Mouse (Mus musculus) cortical plate, adult 2 months (tissue): Measurements from ENCODE around the gene Serpina3k. TPM values are rescaled to one million over a fixed set of nuclear protein-coding genes. Genes with fewer than 3 reads are reported as not detected.
"Not testable (repeated sequence)": the region's sequence is repeated elsewhere in the genome, so short reads cannot be mapped to it uniquely, and the experiment has no call there.

Source experiments
- H3K27ac ChIP-seq: fragments of 200-500 bp; 2 replicates; pipeline ENCODE4 v1.5.1; 2012; ENCODE audit warnings: low read length, control low read depth, inconsistent platforms; ENCODE audit not compliant: insufficient read depth
- H3K4me1 ChIP-seq: fragments of 200-500 bp; 2 replicates; pipeline ENCODE4 v1.6.1; 2011; ENCODE audit warnings: low read length; ENCODE audit not compliant: control insufficient read depth, insufficient read depth
- H3K4me3 ChIP-seq: fragments of 200-500 bp; 2 replicates; pipeline ENCODE4 v1.5.1; 2011; ENCODE audit warnings: mild to moderate bottlenecking, low read length, control low read depth; ENCODE audit not compliant: insufficient read depth
- CTCF ChIP-seq: fragments of 200-500 bp; IDR thresholded peaks from 2 replicates; pipeline ENCODE4 v1.5.1; 2011; ENCODE audit warnings: mild to moderate bottlenecking, control low read depth, low read length; ENCODE audit not compliant: insufficient read depth; ENCODE audit errors: extremely low read depth
- POLR2A ChIP-seq: fragments of 200-500 bp; IDR thresholded peaks from 2 replicates; pipeline ENCODE4 v1.6.1; 2011; ENCODE audit warnings: mild to moderate bottlenecking, low read length, control low read depth; ENCODE audit not compliant: insufficient read depth; ENCODE audit errors: extremely low read depth
- polyA plus RNA-seq: library from polyadenylated mRNA; depleted of rRNA; stranded (reverse); fragments of >200 nt; gene quantifications from 2 replicates; pipeline ENCODE4 v1.2.3, GENCODE M21; 2012

Serpina3k gene
- polyA plus RNA-seq, 1 experiment, result not detected

- TF ChIP-seq CTCF, result no peak
- TF ChIP-seq POLR2A, result no peak
- H3K4me1 ChIP-seq, result no peaks in the 10 kb centered on the region
- H3K4me3 ChIP-seq, result no peak overlapping the region
- no peak overlapping the region for H3K27ac ChIP-seq
Observed at GRCm38 (mm10) chr12:104345707-104346106, 7.4 kb downstream of the Serpina3k start.

GRCm38 (mm10) chr12:104347091-104347490 lies 8.8 kb downstream of the Serpina3k start:
- Histone ChIP-seq H3K4me1 (no peaks in the 10 kb centered on the region), H3K4me3 (no peak overlapping the region), H3K27ac (no peak overlapping the region)
- no peak for TF ChIP-seq POLR2A
- no peak for TF ChIP-seq CTCF

DNA sequence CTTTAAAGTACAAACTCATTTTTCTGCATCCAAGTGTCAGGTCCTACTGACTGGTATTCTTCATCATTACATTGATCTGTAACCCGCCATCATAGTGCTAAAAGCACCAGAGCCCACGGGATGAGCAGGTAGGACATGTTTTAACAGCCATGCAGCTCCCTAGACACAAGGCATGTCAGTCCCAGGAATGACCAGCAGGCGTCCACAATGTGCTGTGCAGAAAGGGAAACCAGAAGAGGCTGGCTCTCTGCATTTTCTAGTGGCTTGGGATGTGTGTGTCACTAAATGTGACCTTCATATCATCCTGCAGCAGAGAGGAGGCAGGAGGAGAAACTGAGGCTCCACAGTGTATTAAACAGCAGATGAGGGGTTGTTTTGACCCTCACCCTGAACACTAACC lies 13.5 kb downstream of the Serpina3k start:
- not testable (repeated sequence) for H3K27ac ChIP-seq, H3K4me3 ChIP-seq, H3K4me1 ChIP-seq
- TF ChIP-seq CTCF, result peak; percentile 47

GRCm38 (mm10) chr12:104356006-104356405 lies 17.7 kb downstream of the Serpina3k start:
- TF ChIP-seq CTCF (no peak), POLR2A (no peak)
- Histone ChIP-seq H3K4me1 (no peaks in the 10 kb centered on the region), H3K27ac (no peak overlapping the region), H3K4me3 (no peak overlapping the region)

DNA sequence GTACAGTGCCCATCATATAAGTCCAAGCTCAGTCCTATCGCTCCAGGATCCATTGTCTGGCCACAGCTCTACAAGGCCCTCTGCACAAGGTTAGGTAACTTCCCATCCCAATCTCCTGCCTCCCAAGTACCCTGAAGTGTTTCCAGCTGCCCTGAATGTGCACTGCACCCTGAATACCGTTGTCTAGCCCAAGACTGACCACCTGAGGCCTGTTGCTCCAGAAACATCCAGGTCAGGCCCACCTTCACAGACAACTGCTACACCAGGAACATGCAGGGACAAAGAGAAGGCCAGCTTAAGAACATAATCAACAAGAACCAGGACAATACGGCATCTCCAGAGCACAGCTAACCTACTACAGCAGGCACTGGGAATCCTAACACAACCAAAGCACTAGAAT lies 31.7 kb downstream of the Serpina3k start:
- TF ChIP-seq CTCF (no peak), POLR2A (no peak)
- H3K4me3 ChIP-seq, result no peak overlapping the region
- no peak overlapping the region for H3K27ac ChIP-seq
- no peaks in the 10 kb centered on the region for H3K4me1 ChIP-seq

- not testable (repeated sequence) for H3K4me1 ChIP-seq, H3K4me3 ChIP-seq, H3K27ac ChIP-seq
Observed at GRCm38 (mm10) chr12:104377179-104377578, 38.9 kb downstream of the Serpina3k start.

GRCm38 (mm10) chr12:104378351-104378750 lies 40.1 kb downstream of the Serpina3k start:
- not testable (repeated sequence) for H3K4me3 ChIP-seq, H3K27ac ChIP-seq, H3K4me1 ChIP-seq

DNA sequence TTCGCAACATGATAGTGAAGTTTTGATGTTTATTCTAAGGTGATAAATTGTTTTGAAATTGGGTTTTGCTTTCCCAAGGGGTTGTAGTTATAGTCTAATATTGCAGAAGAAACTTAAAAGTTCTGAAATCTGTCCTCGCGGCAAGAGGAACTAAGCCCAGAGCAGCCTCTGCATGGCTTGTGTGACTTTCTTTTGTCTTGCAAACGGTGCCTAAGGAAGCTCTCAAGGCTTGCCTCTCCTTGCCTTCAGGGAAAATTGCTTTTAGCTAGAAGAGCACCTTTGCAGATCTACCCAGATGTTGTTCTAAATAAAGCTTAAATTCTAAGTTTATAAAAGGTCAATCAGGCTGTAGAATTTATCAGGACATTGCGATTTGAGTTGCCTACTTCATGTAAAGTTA lies 40.5 kb downstream of the Serpina3k start:
- H3K4me3 ChIP-seq, H3K4me1 ChIP-seq, H3K27ac ChIP-seq: not testable (repeated sequence)

- no peak for TF ChIP-seq POLR2A
- TF ChIP-seq CTCF, result no peak
- no peak overlapping the region for H3K4me3 ChIP-seq
Observed at GRCm38 (mm10) chr12:104379856-104380255, 41.6 kb downstream of the Serpina3k start.

GRCm38 (mm10) chr12:104381071-104381604 lies 42.9 kb downstream of the Serpina3k start:
- not testable (repeated sequence) for H3K4me3 ChIP-seq, H3K4me1 ChIP-seq, H3K27ac ChIP-seq

More at GRCm38 (mm10) chr12:104379856-104380255, 41.6 kb downstream of the Serpina3k start:
- Histone ChIP-seq H3K27ac (no peak overlapping the region), H3K4me1 (no peaks in the 10 kb centered on the region)

- not testable (repeated sequence) for H3K4me1 ChIP-seq, H3K4me3 ChIP-seq, H3K27ac ChIP-seq
Observed at GRCm38 (mm10) chr12:104385987-104386386, 47.7 kb downstream of the Serpina3k start.

- not testable (repeated sequence) for H3K27ac ChIP-seq, H3K4me3 ChIP-seq, H3K4me1 ChIP-seq
Observed at GRCm38 (mm10) chr12:104386878-104387277, 48.6 kb downstream of the Serpina3k start.
